Mouse (Mus musculus) gastrocnemius, adult 2 months (tissue): ENCODE measurements around the gene Ccdc187. TPM values are rescaled to one million over a fixed set of nuclear protein-coding genes. Genes with fewer than 3 reads are reported as not detected.

Experiments
- DNase-seq: peaks from one replicate; pipeline ENCODE4 v3.0.0; 2022
- H3K27ac ChIP-seq: fragments of 200-600 bp; 2 replicates; pipeline ENCODE4 v1.8.1; 2022; ENCODE audit warnings: mild to moderate bottlenecking
- H3K4me3 ChIP-seq: fragments of 200-600 bp; 2 replicates; pipeline ENCODE4 v1.8.1; 2022; ENCODE audit warnings: mild to moderate bottlenecking, moderate library complexity
- CTCF ChIP-seq: fragments of 200-600 bp; IDR thresholded peaks from 2 replicates; pipeline ENCODE4 v1.8.1; 2022; ENCODE audit warnings: antibody characterized with exemption, mild to moderate bottlenecking, moderate library complexity
- intact Hi-C: fragments of 180-260 bp; cut with DNase I; formaldehyde crosslinking; loops from one replicate; pipeline ENCODE4 v1.15.1; 2025
- total RNA-seq, 2 experiments: library from RNA; stranded (reverse); gene quantifications; 2 replicates each; pipeline ENCODE4 v1.2.3; 2021

The Ccdc187 gene
- total RNA-seq, 2 experiments from 2014 or later = not detected

GRCm38 (mm10) chr2:26298208-26298855, 4.0 kb upstream of the Ccdc187 start:
- no peak for TF ChIP-seq CTCF
- Histone ChIP-seq H3K4me3 (no peak overlapping the region), H3K27ac (no peak overlapping the region)
- intact Hi-C loops = loop anchor here (2.0 kb wide), 1 partner anchor 268 kb away; no protein-coding TSS in a partner anchor
- DNase-seq = no peak

DNA sequence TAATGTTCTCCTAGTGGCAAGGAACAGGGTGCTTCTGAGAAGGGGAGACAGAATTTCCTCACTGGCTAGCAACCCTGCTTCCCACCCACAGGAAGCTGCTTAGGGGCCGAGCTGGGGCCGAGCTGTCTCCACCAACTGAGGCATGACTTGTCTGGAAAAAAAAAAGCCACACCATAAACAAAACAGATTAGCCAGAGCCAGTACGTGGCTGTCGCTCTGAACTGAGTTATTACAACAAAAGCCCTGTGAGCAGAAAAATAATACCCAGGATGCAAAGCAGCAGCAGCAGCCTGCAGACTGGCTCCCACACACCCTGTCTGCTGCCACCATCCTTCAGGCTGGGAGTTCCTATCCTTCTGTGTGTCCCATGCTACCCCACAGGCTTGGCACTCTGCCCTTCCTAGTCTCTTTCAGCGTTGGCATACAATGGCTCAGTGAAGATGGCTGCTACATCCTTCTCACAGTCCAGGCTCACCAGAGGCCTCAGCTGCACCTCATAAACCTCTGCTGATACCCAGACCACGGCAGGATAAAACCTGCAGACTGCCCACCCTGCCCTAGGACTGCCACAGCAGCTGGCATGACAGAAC, 2.3 kb upstream of the Ccdc187 start:
- Histone ChIP-seq H3K27ac (no peak overlapping the region), H3K4me3 (no peak overlapping the region)
- intact Hi-C loops = no loop called here
- no peak for DNase-seq
- TF ChIP-seq CTCF = no peak

DNA sequence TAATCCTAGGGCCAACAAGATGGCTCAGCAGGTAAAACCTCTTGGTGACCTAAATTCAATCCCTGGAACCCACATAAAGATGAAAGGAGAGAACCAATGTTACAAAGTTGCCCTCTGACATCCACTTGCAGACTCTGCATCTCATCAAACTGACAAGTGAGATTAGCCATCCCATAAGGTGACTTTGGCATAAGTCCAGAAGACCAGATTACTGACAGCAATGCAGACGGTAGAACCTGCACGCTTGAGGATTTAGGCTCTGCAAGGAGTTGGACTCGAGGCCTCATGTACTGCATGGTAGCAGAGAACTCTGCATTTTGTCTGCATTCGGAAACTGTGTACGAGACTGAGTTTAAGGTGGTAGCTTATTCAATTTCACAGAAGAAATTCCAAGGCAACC, 4.2 kb downstream of the Ccdc187 start:
- intact Hi-C loops = no loop called here
- TF ChIP-seq CTCF = no peak

GRCm38 (mm10) chr2:26286391-26286790, 8.0 kb downstream of the Ccdc187 start:
- no peak for TF ChIP-seq CTCF
- no peak for DNase-seq
- Histone ChIP-seq H3K4me3 (no peak overlapping the region), H3K27ac (no peak overlapping the region)
- intact Hi-C loops = no loop called here

More for the DNA sequence above, 4.2 kb downstream of the Ccdc187 start:
- H3K4me3 ChIP-seq = no peak overlapping the region
- no peak overlapping the region for H3K27ac ChIP-seq
- no peak for DNase-seq

- no peak for TF ChIP-seq CTCF
- no peak overlapping the region for H3K4me3 ChIP-seq
- H3K27ac ChIP-seq = no peak overlapping the region
- peak; percentile 58 for DNase-seq
- intact Hi-C loops = no loop called here
Measured at GRCm38 (mm10) chr2:26285804-26286203, 8.6 kb downstream of the Ccdc187 start.

DNA sequence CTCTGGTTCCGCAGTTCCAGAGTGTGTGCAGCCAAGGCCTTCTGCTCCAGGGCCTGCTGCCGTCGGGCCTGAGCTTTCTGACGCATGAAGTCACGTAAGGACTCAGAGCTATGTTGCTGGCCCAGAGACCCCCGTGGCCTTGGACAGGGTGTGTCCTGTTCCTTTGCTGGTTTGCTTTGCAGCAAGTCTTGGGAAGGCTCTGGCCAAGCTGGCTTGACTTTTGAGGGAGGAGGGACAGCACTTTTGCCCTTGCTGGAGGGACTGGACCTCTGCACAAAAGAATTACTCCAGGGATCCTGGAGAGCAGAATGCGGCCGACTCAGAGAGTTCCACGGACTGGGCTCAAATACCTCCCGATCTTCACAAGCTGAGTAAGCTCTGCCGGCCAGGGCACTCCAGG, 13.8 kb downstream of the Ccdc187 start:
- DNase-seq = peak; percentile 30
- H3K27ac ChIP-seq = no peak overlapping the region
- H3K4me3 ChIP-seq = no peak overlapping the region
- no peak for TF ChIP-seq CTCF
- intact Hi-C loops = no loop called here

DNA sequence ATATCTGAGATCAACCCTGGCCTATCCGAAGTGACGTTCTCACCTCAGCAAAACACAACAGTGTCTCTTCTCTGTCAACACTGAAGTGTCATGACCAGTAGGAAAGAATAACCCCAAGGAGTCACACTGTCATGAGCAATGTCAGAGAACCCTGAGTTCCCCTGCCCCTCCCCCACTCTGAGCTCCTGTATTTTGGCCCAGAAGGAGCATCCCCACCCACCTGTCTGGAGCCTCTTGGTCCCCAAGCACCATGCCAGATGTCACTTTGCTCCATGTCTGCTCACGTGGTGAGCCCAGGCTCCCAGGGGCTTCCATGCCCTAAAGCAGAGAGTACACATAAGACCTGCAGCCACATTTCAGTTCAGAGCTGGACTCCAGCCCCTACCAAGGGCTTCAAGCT, 14.6 kb downstream of the Ccdc187 start:
- DNase-seq = no peak
- intact Hi-C loops = loop anchor here (10.0 kb wide), 2 partner anchors 95 to 445 kb away; no protein-coding TSS in a partner anchor
- Histone ChIP-seq H3K27ac (no peak overlapping the region), H3K4me3 (no peak overlapping the region)
- TF ChIP-seq CTCF = no peak

DNA sequence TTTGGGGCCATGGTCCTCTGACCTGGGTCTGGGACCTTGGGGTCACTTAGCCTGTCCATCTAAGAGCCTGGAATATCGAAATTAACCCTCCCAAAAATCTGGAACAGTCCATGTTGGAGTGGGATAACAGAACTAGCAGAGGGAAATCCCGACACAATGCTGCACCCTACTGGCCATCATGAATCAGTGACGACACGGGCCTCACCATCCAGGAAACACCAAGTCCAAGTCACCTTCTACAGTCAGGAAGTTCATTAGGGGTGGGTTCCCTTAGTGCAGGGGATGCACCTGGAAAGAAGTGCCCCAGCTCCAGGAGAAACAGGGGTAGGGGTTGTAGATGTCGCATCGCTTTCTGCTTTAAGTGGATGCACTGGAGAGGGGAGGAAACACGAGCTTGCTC, 20.7 kb downstream of the Ccdc187 start:
- H3K4me3 ChIP-seq = no peak overlapping the region
- intact Hi-C loops = loop anchor here (1.0 to 10.0 kb wide), 3 partner anchors 89 to 439 kb away; no protein-coding TSS in a partner anchor
- no peak overlapping the region for H3K27ac ChIP-seq
- peak; percentile 64 for DNase-seq
- peak; percentile 79 for TF ChIP-seq CTCF

DNA sequence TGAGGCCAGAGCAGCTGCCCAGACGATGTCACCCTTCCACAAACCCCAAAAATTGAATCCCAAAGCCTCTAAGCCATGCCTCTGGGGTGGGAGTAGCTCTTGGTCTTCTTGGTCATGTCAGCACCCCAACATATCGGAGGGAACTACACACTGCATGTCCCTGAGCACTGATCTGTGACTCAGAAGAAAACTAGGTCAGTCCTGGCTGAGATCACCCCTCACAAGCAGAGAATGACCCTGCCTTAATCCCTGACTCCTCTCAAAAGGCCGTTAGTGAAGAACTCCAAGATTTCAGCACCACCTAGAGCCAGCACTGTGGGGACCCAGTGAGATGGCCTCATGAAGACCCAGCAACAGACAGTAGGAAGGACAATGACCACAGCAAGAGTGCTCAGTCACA, 26.1 kb downstream of the Ccdc187 start:
- intact Hi-C loops = no loop called here
- Histone ChIP-seq H3K4me3 (no peak overlapping the region), H3K27ac (no peak overlapping the region)
- no peak for DNase-seq
- TF ChIP-seq CTCF = no peak

DNA sequence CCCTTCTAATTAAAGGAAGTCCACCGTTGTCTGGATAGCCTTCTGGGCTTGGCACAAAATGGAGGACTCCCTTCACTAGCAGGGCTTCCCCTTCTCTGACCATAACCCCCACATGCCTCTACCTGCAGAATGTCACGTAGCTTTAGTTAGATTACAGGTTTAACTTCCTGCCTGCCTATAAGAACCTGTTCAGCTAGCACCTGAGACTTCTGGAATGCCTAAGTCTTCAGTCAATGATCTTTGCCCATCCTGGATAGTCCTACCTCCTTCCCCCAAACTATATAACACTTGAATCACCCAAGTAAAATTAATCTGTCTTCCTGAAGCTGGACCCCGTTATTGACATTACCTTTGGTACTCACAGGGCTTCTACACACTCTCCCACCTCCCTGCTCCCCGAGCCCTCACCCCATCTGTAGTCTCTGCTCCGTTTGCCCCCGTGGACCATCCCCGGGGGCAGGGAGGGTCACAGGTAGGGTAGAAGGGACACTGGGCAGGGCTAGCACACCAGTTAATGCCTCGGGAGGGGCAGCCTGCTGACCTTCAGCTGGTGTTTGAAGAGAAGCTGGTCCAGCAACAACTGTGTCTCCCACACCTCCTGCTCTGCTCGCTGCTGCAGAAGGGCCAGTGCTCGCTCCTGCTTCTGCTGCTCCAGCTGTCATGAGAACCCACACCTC, 28.2 kb downstream of the Ccdc187 start:
- no peak for DNase-seq
- intact Hi-C loops = no loop called here
- no peak for TF ChIP-seq CTCF
- no peak overlapping the region for H3K27ac ChIP-seq
- no peak overlapping the region for H3K4me3 ChIP-seq

GRCm38 (mm10) chr2:26265095-26265494, 29.3 kb downstream of the Ccdc187 start:
- intact Hi-C loops = no loop called here
- Histone ChIP-seq H3K4me3 (no peak overlapping the region), H3K27ac (no peak overlapping the region)
- no peak for DNase-seq
- no peak for TF ChIP-seq CTCF

- DNase-seq = no peak
- Histone ChIP-seq H3K27ac (no peak overlapping the region), H3K4me3 (no peak overlapping the region)
- intact Hi-C loops = no loop called here
- no peak for TF ChIP-seq CTCF
Measured at GRCm38 (mm10) chr2:26264646-26265045, 29.7 kb downstream of the Ccdc187 start.

GRCm38 (mm10) chr2:26257315-26258096, 36.9 kb downstream of the Ccdc187 start:
- intact Hi-C loops = no loop called here
- no peak for DNase-seq
- no peak for TF ChIP-seq CTCF

More at GRCm38 (mm10) chr2:26257315-26258096, 36.9 kb downstream of the Ccdc187 start:
- Histone ChIP-seq H3K4me3 (no peak overlapping the region), H3K27ac (no peak overlapping the region)
